Mouse (Mus musculus) adrenal gland, postnatal 25 days (tissue): Measurements from ENCODE around the gene Fndc3b. TPM values are rescaled to one million over a fixed set of nuclear protein-coding genes. Genes with fewer than 3 reads are reported as not detected.
"Not testable (repeated sequence)": the region's sequence is repeated elsewhere in the genome, so short reads cannot be mapped to it uniquely, and the experiment has no call there.

Experiments used
- DNase-seq: peaks from one replicate; pipeline ENCODE4 v3.0.0; 2021; ENCODE audit warnings: mixed read lengths
- total RNA-seq: library from RNA; stranded (reverse); gene quantifications from 2 replicates; pipeline ENCODE4 v1.2.3, GENCODE M21; 2021

Fndc3b gene
- total RNA-seq, 1 experiment from 2014 or later = 113 TPM

- no peak for DNase-seq
These were observed 215.6 kb downstream of the Fndc3b start for GRCm38 (mm10) chr3:27495296-27496073.

GRCm38 (mm10) chr3:27494698-27495097 lies 216.4 kb downstream of the Fndc3b start:
- no peak for DNase-seq

DNA sequence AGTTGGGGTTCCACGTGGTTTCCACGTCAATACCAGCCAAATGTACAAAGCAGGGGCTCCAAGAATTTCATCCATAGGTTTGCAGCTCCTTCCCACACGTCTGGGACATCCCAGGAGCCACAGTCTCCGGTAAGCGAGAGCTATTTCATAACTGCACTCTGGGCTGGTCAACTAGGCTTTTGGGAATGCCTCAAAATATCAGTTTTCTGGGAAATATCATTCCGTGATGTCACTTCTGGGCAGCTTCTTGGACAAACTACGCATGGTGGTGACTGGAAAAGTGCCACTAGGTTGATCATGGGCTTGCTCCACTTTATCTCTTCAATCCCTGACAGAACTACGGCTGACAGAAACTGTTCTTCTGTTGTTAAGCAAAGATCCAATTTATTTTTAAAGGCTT lies 217.0 kb downstream of the Fndc3b start:
- no peak for DNase-seq

DNA sequence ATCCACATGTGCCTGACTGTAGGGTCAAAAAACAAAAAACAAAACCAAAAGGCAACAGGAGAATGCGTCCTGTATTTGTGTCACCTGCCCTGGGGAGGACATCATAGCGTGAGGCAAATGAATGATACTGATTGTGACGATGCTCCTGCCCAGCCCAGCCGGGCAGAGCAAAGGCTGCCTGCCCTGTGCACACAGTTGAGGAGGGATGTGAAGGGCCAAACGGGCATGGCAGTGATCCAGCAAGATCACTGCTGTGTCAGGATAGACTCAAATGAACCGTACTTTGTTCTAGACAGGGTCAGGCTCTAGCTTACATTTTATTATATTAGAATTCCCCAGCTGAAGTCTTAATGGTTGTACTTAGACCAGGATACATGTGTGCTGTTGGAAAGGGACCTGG lies 219.3 kb downstream of the Fndc3b start:
- DNase-seq = no peak

DNA sequence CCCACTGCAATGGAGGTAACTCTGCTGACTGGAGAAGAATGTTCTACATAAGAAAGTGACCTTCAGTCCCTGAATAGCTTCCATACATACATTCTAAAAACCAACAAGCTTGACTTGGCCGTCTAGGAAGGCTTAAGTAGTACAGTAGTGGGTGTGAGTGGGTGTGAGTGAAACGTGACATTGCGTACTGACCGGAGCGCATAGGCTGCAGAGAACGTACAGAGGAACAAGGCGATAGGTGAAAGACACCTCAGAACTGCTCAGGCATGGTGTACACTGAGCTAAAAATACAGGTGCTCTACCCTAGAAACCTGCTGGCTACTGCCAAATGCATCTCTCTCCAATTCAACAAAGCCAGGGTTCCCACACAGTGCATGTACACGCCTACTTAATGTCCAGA lies 219.7 kb downstream of the Fndc3b start:
- DNase-seq = no peak

DNA sequence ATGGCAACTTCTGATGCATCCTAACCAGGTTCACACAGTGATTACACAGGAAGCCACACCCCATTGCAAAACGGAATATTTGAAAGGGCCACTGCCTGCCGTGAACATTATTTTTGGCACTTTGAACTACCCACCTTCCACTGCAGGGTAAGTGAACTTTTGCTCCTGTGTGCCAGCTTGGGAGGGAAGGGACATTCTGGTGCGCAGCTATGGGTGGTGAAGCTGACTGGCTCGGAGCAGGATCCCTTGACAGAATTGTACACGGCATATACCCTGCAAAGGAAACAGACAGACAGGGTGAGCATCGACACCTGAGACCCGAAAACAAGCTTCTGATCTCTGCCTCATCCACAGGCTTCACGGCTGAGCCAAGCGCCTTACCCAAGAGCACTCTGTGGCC lies 220.2 kb downstream of the Fndc3b start:
- DNase-seq = no peak

- no peak for DNase-seq
These were observed 221.6 kb downstream of the Fndc3b start for GRCm38 (mm10) chr3:27489550-27489949.

GRCm38 (mm10) chr3:27485141-27485540 lies 226.0 kb downstream of the Fndc3b start:
- DNase-seq = no peak

GRCm38 (mm10) chr3:27484698-27485097 lies 226.4 kb downstream of the Fndc3b start:
- DNase-seq = no peak

DNA sequence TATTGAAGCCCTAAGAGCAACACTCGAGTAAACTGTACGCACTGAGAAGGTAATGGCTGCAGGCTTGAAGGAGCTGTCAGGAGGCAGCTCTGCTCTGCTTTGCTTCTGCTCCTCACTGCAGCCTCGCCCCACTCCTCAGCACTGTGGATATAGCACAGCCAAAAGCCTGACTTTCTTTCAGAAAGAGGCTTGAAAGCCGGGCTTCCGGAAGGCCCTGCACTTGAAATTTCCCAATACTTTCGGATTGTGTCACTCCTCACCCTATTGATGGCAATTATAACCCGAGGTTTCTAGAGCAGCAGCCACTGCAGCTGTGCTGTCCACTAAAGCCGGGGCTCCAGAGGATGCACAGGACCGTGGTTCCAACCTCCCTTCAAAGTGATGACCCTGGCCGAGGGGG lies 227.3 kb downstream of the Fndc3b start:
- no peak for DNase-seq

DNA sequence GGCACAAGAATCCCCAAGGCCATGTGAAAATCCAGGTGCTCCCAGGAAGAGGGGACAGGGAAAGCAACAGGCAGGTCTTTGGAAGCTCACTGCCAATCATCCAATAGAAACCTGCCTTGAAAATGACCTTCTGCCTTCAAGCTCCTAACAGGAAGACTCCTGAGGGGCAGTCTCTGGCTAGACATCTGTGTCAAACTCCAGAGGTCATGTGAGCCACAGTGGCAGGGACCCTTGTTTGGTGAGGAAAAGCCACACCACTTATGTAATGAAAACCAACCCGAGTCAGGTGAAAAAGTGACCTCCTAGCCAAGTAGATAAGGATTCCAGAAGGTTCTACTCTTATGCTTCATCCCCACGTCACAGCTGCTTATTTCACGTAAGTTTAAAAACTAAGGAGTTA lies 227.8 kb downstream of the Fndc3b start:
- no peak for DNase-seq

- no peak for DNase-seq
These were observed 229.4 kb downstream of the Fndc3b start for GRCm38 (mm10) chr3:27481738-27482137.

DNA sequence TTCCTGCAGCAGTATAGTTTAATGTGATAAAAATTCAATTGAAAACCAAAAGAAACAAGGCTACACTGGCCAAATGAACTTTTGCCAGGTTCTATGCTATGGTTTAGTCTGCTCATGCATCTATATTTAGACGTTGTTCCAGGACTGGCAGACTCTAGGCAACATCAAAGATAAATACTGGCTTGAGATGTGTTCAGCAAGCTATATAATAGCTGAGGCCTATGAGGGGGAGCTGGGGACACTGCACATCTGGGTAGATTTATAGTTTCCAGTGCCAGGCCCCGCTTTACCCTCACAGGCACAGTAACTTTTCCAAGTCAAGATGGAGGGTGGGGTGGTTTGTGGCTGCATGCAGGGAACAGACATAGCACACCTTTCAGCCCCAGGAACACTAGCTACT lies 231.7 kb downstream of the Fndc3b start:
- DNase-seq = no peak

DNA sequence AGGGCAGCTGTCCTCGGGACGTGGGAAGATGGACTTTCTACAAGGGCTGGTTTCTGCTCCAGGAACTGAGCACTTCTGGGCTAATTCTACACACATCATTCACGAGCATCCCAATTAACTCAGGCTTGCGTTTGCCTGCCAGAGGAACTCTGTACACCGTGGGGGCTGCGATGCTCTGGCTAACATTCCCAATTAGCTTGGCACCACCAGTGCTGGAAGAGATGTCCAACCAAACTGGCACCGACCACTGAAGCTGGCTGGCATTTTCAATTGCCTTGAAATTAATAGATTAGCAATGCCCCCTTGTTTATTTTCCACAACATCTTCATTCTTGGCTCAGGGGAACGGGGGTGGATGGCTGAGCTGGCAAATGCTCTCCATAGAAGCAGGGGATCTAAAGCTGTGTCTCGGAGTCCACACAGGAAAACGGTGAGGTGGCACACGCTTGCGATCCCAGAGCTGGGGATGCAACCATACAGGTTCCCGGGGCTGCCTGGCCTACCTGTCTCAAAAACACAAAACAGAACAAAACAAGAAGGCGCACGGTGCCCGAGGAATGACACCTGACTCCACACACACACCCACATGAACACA lies 232.4 kb downstream of the Fndc3b start:
- DNase-seq = no peak

GRCm38 (mm10) chr3:27477749-27478148 lies 233.4 kb downstream of the Fndc3b start:
- DNase-seq = not testable (repeated sequence)

DNA sequence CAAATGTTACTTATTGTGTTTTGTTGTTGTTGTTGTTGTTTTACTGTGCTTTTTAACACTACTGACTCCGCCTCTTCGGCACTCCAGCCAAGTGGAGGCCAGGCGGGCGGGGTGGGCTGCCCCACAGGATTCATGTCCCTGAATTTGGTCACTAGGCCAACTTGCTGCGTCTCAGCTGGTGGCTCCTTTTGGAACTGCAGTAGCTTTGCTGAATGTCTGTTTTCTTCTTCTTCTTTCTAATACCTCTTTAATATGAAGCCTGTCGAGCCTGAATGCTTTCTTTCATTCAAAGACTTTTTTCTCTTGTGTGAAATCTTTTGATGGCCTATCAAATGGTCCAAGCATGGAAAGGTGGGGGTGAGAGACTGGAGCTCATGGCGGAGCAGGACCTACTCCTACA lies 235.2 kb downstream of the Fndc3b start:
- no peak for DNase-seq

DNA sequence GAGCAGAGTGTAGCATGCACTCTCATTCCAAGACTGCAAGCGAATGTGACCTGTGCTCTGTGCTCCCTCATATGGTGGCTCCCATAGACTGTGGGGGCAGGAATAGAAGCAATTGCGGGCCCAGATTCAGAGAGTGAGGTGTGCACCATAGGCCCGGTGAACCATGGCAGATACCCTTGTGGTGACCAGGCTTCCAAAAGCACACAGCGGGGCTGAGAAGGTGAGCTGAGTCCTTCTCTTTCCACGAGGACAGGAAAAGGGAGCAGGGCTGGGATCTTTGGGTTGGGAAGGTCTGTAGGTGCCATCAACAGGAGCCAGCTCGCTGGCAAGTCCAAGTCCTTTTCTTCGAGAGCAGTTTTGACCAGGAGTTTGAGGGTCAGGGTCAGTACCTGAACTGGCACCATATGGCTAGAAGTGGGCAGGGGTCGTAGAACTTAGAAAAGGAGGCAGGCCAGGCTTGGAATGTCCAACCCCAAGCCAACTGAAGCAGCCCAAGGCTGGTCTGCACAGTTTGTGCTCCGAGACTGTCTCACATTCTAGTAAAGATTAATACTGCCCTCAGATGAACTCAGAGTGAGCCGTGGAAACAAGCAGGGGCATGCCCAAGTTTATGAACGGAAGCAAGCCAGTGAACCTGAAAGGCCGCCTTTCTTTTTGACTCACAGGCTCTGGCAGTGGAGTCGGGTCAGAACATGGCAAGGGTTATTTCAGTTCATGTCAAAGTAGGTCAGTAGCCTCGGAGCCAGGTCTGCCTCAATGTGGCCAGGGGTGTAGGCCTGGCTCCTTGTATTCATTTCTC lies 237.1 kb downstream of the Fndc3b start:
- DNase-seq = no peak

- DNase-seq = no peak
These were observed 238.3 kb downstream of the Fndc3b start for GRCm38 (mm10) chr3:27472846-27473245.

- DNase-seq = no peak
These were observed 240.3 kb downstream of the Fndc3b start for GRCm38 (mm10) chr3:27470781-27471180.

DNA sequence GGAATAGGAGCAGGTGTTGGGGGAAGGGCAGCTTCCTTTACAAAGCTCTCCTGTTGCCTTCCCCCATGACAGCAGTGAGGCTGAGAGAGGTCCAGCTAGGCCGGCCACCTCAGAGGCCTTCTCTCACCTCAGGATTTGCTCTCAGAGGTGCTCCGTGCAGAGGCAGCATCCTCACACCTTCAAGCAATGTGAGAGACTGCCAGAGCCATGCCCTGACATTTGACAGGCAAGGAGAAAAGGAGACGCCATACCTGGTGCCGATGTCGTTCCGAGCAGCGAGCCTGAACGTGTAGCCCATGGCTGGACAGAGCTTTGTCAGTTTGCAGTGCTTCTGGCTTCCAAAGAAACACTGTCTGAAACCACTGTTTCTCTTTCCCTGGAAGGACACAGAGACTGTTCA lies 241.1 kb downstream of the Fndc3b start:
- no peak for DNase-seq

DNA sequence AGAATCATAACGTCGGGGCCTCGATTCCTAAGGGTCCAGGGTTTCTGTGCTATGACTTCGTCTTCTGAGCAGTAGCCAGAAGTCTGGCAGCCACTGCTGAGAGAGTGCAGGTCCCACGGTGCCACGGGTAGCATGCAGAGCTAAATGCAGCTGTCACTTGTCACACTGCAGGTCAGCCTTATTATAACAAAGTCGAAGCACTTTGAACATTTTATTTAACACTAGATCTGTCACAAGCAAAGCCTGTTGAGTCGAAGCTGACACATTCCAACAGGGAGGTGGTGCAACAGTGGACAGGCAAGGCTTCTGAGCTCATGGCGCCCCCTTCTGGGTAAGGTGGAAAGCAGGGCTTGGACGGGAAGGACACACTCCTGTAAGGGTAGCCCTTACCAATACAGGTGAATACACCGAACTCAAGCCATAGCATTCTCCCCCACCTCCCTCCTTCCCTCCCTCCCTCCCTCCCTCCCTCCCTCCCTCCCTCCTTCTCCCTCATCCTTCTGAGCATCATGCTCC lies 243.5 kb downstream of the Fndc3b start:
- DNase-seq = no peak

GRCm38 (mm10) chr3:27466297-27466901 lies 244.7 kb downstream of the Fndc3b start:
- no peak for DNase-seq

DNA sequence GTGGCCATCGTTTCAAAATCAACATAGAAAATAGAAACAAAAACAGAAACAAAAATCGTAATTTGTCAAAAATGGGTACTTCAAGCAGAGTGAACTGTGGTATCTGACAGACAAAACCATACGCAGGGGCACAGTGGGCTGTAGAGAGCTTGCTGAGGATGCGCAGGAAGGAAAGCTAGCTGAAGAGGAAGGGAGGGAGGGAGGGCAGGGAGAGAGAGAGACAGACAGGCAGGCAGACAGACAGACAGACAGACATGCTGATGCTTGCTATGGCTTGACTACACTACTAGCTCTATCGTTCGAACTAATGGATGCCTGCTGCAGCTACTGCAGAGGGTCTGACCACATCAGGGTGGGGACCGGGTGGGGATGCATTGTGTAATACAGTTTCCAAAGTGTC lies 247.7 kb downstream of the Fndc3b start:
- DNase-seq = no peak
